Mouse (Mus musculus) layer of hippocampus, adult 2 months (tissue): ENCODE measurements around the gene Inhbe. TPM values are rescaled to one million over a fixed set of nuclear protein-coding genes. Genes with fewer than 3 reads are reported as not detected.
A peak's percentile ranks its signal among the peaks of the same experiment; 100 is the strongest.

Experiments used
- DNase-seq, 2 experiments: peaks; one replicate each; pipeline ENCODE4 v3.0.0; 2022; ENCODE audit warnings: low spot score in 2 of 2
- H3K27ac ChIP-seq: fragments of 200-600 bp; 2 replicates; pipeline ENCODE4 v1.8.1; 2022
- H3K4me3 ChIP-seq: fragments of 200-600 bp; 2 replicates; pipeline ENCODE4 v1.8.1; 2022; ENCODE audit warnings: mild to moderate bottlenecking
- CTCF ChIP-seq: fragments of 200-600 bp; conservative IDR thresholded peaks from 2 replicates; pipeline ENCODE4 v1.8.1; 2022; ENCODE audit warnings: antibody characterized with exemption, mild to moderate bottlenecking, moderate library complexity
- total RNA-seq, 2 experiments: library from RNA; stranded (reverse); gene quantifications; 2 replicates each; pipeline ENCODE4 v1.2.3; 2021

The Inhbe gene
- total RNA-seq, 2 experiments from 2014 or later = not detected

- Histone ChIP-seq H3K4me3 (peak overlapping the region; percentile 51), H3K27ac (peak overlapping the region; percentile 71)
- DNase-seq = no peak
- no peak for TF ChIP-seq CTCF
Measured at GRCm38 (mm10) chr10:127339683-127340576, 14.3 kb downstream of the Inhbe start.

- H3K27ac ChIP-seq = peak overlapping the region; percentile 73
- DNase-seq = peak; percentile 89 to 90
- TF ChIP-seq CTCF = peak; percentile 98
- peak overlapping the region; percentile 51 for H3K4me3 ChIP-seq
Measured at GRCm38 (mm10) chr10:127338930-127339682, 15.1 kb downstream of the Inhbe start.

- Histone ChIP-seq H3K27ac (no peak overlapping the region), H3K4me3 (no peak overlapping the region)
- TF ChIP-seq CTCF = no peak
- DNase-seq = no peak
Measured at GRCm38 (mm10) chr10:127337536-127338099, 16.6 kb downstream of the Inhbe start.

GRCm38 (mm10) chr10:127336952-127337351, 17.3 kb downstream of the Inhbe start:
- TF ChIP-seq CTCF = no peak
- DNase-seq = no peak
- no peak overlapping the region for H3K4me3 ChIP-seq
- no peak overlapping the region for H3K27ac ChIP-seq

- Histone ChIP-seq H3K4me3 (no peak overlapping the region), H3K27ac (no peak overlapping the region)
- DNase-seq = no peak
- peak; percentile 56 for TF ChIP-seq CTCF
Measured at GRCm38 (mm10) chr10:127335271-127335670, 18.9 kb downstream of the Inhbe start.

GRCm38 (mm10) chr10:127333152-127333551, 21.1 kb downstream of the Inhbe start:
- DNase-seq = no peak
- no peak overlapping the region for H3K4me3 ChIP-seq
- TF ChIP-seq CTCF = peak; percentile 63
- no peak overlapping the region for H3K27ac ChIP-seq

- H3K4me3 ChIP-seq = no peak overlapping the region
- peak; percentile 52 for TF ChIP-seq CTCF
- no peak for DNase-seq
Measured at GRCm38 (mm10) chr10:127332211-127332874, 21.9 kb downstream of the Inhbe start.

GRCm38 (mm10) chr10:127330212-127330611, 24.0 kb downstream of the Inhbe start:
- no peak for DNase-seq
- no peak overlapping the region for H3K4me3 ChIP-seq
- no peak for TF ChIP-seq CTCF
- H3K27ac ChIP-seq = no peak overlapping the region

More at GRCm38 (mm10) chr10:127332211-127332874, 21.9 kb downstream of the Inhbe start:
- H3K27ac ChIP-seq = no peak overlapping the region

GRCm38 (mm10) chr10:127327461-127328145, 26.6 kb downstream of the Inhbe start:
- no peak for TF ChIP-seq CTCF
- Histone ChIP-seq H3K27ac (no peak overlapping the region), H3K4me3 (no peak overlapping the region)
- DNase-seq = no peak

- Histone ChIP-seq H3K4me3 (peak overlapping the region; percentile 43), H3K27ac (no peak overlapping the region)
- no peak for TF ChIP-seq CTCF
- no peak for DNase-seq
Measured at GRCm38 (mm10) chr10:127326828-127327227, 27.4 kb downstream of the Inhbe start.

- DNase-seq = no peak
- Histone ChIP-seq H3K27ac (no peak overlapping the region), H3K4me3 (peak overlapping the region; percentile 43)
- TF ChIP-seq CTCF = no peak
Measured at GRCm38 (mm10) chr10:127326017-127326801, 28.0 kb downstream of the Inhbe start.
